Mouse (Mus musculus) heart, adult 8-10 months (tissue): ENCODE measurements at regions not wholly inside any gene's neighbourhood (a gene's known extent, or its start where the extent isn't known, plus 50 kb on each side); places are given as distances from the start of the nearest gene placed in this dataset.

ENCODE experiments used
- DNase-seq: peaks from one replicate; pipeline ENCODE4 v3.0.0; 2022; ENCODE audit warnings: low spot score

GRCm38 (mm10) chr11:45241671-45242070 is 610.2 kb upstream of the Clint1 start:
- DNase-seq, result no peak

- no peak for DNase-seq
Observed at GRCm38 (mm10) chr11:45244796-45245195, 607.1 kb upstream of the Clint1 start.

- DNase-seq, result no peak
Observed at GRCm38 (mm10) chr11:45256019-45256418, 595.8 kb upstream of the Clint1 start.

GRCm38 (mm10) chr11:45262198-45262597 is 589.7 kb upstream of the Clint1 start:
- DNase-seq, result no peak

- peak; percentile 70 for DNase-seq
Observed at GRCm38 (mm10) chr11:45264001-45264400, 587.9 kb upstream of the Clint1 start.

GRCm38 (mm10) chr11:45265171-45265988 is 586.5 kb upstream of the Clint1 start:
- DNase-seq, result peak; percentile 39

- no peak for DNase-seq
Observed at GRCm38 (mm10) chr11:45265989-45266302, 585.9 kb upstream of the Clint1 start.

GRCm38 (mm10) chr11:45269215-45269614 is 582.6 kb upstream of the Clint1 start:
- no peak for DNase-seq

- no peak for DNase-seq
Observed at GRCm38 (mm10) chr11:45271206-45271605, 580.6 kb upstream of the Clint1 start.

- DNase-seq, result no peak
Observed at GRCm38 (mm10) chr11:45274446-45275119, 577.3 kb upstream of the Clint1 start.

GRCm38 (mm10) chr11:45275170-45275569 is 576.7 kb upstream of the Clint1 start:
- peak; percentile 57 for DNase-seq

- no peak for DNase-seq
Observed at GRCm38 (mm10) chr11:45296772-45297171, 555.1 kb upstream of the Clint1 start.

- DNase-seq, result no peak
Observed at GRCm38 (mm10) chr11:45311934-45312333, 539.9 kb upstream of the Clint1 start.

- DNase-seq, result no peak
Observed at GRCm38 (mm10) chr11:45323766-45324165, 528.1 kb upstream of the Clint1 start.

- DNase-seq, result no peak
Observed at GRCm38 (mm10) chr11:45330319-45330718, 521.5 kb upstream of the Clint1 start.

- no peak for DNase-seq
Observed at GRCm38 (mm10) chr11:45333756-45334155, 518.1 kb upstream of the Clint1 start.

GRCm38 (mm10) chr11:45349331-45349730 is 502.5 kb upstream of the Clint1 start:
- DNase-seq, result no peak

GRCm38 (mm10) chr11:45365343-45365742 is 486.5 kb upstream of the Clint1 start:
- no peak for DNase-seq

GRCm38 (mm10) chr11:45389243-45390146 is 462.4 kb upstream of the Clint1 start:
- no peak for DNase-seq

- DNase-seq, result no peak
Observed at GRCm38 (mm10) chr11:45396009-45396408, 455.8 kb upstream of the Clint1 start.

GRCm38 (mm10) chr11:45398188-45398587 is 453.7 kb upstream of the Clint1 start:
- DNase-seq, result no peak

GRCm38 (mm10) chr11:45404377-45405029 is 447.3 kb upstream of the Clint1 start:
- DNase-seq, result no peak
